Mouse (Mus musculus): ENCODE measurements around the gene Fbxw4. TPM values are rescaled to one million over a fixed set of nuclear protein-coding genes. Genes with fewer than 3 reads are reported as not detected.

The Fbxw4 gene
- polyA plus RNA-seq, 1 experiment from 2014 or later, result 3.5 TPM

GRCm38 (mm10) chr19:45577141-45577750 lies 82.9 kb downstream of the Fbxw4 start:
- peaks cover 53% of the 10 kb centered on the region for H3K4me1 ChIP-seq (replicated peaks)
- peaks cover 19% of the 10 kb centered on the region; the same call in 1 of the 2 replicates for H3K36me3 ChIP-seq
- H3K9me3 ChIP-seq (replicated peaks), result no peaks in the 10 kb centered on the region
- no peak overlapping the region for H3K4me2 ChIP-seq
- no peak overlapping the region for H3K9ac ChIP-seq
- ATAC-seq (replicated peaks; ENCODE audit: insufficient number of reproducible peaks, insufficient read depth, low FRiP score, low read depth), result no peak
- H3K27ac ChIP-seq, result peak overlapping the region; percentile 34; the same call in 1 of the 2 replicates
- no peaks in the 10 kb centered on the region for H3K27me3 ChIP-seq
- WGBS, result 71% methylated on average over 14 of the region's 14 CpGs
- no peak overlapping the region for H3K4me3 ChIP-seq

DNA sequence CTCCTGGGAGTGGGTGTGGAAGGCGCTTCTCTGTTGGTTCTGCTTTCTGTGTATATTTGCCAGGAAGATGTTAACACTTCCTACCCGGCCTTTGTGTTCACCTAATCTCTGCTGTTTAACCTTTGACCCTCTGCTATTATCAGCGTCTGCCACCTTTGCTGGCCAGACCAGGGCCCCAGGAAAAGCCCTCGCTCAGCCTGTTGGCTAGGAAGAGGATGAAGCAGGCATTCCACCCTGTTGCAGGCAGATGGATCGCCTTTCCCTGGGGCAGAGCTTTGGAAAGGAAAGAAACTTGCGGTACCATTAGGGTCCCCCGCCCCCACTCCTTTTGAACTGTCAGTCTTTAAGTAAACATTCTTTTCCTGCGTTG lies 84.5 kb downstream of the Fbxw4 start:
- no peak overlapping the region; the same call in 1 of the 2 replicates for H3K9ac ChIP-seq
- peaks cover 53% of the 10 kb centered on the region for H3K4me1 ChIP-seq (replicated peaks)
- no peak overlapping the region for H3K4me3 ChIP-seq
- peaks cover 15% of the 10 kb centered on the region; the same call in 1 of the 2 replicates for H3K36me3 ChIP-seq
- 20% methylated on average over 8 of the region's 8 CpGs for WGBS
- H3K9me3 ChIP-seq (replicated peaks), result no peaks in the 10 kb centered on the region
- peak overlapping the region; percentile 21 for H3K4me2 ChIP-seq
- H3K27ac ChIP-seq, result peak overlapping the region; percentile 40
- no peaks in the 10 kb centered on the region for H3K27me3 ChIP-seq
- no peak for ATAC-seq (replicated peaks; ENCODE audit: insufficient number of reproducible peaks, insufficient read depth, low FRiP score, low read depth)

DNA sequence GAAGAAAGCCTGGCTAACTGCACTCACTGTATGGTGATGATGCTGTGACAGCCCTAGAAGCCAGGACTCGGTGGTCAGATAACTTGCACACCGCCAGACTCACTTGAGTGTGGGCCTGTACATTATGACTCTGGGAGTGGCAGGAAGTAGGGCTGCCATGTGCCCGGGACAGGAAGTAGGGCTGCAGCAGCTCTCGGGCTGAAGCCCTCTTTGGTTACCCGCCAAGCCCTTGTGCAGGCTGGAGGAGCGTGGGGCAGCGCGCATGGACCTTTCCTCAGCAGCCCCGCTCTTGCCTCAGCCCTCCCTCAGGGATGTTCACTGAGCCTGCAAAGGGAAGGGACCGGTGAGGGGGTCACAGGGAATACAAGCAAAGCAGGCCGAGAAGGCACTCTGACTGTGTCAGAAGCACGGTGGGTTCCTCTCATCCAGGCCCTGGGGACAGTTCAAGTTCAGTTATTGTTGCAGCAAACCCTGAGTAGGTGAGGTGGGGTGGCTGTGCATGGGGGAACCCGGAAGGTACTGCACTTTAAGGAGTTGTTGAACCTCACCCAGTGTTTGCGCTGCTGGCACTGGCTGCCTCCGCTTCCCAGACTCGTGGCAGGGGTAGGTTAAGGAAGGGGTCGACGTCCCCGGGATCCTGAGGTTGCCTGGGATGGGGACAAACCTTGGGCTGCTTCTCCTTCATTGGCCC lies 85.0 kb downstream of the Fbxw4 start:
- H3K4me3 ChIP-seq, result no peak overlapping the region
- peaks cover 48% of the 10 kb centered on the region for H3K4me1 ChIP-seq (replicated peaks)
- 29% methylated on average over 19 of the region's 19 CpGs for WGBS
- H3K36me3 ChIP-seq, result peaks cover 15% of the 10 kb centered on the region; the same call in 1 of the 2 replicates
- ATAC-seq (replicated peaks; ENCODE audit: insufficient number of reproducible peaks, insufficient read depth, low FRiP score, low read depth), result no peak
- peak overlapping the region; percentile 40 for H3K27ac ChIP-seq
- H3K4me2 ChIP-seq, result peak overlapping the region; percentile 21
- no peak overlapping the region; the same call in 1 of the 2 replicates for H3K9ac ChIP-seq
- no peaks in the 10 kb centered on the region for H3K9me3 ChIP-seq (replicated peaks)
- no peaks in the 10 kb centered on the region for H3K27me3 ChIP-seq

- ATAC-seq (replicated peaks; ENCODE audit: insufficient number of reproducible peaks, insufficient read depth, low FRiP score, low read depth), result no peak
- Histone ChIP-seq H3K9me3 (replicated peaks) (no peaks in the 10 kb centered on the region), H3K36me3 (peaks cover 15% of the 10 kb centered on the region; the same call in 1 of the 2 replicates), H3K4me3 (no peak overlapping the region), H3K4me2 (no peak overlapping the region), H3K4me1 (replicated peaks) (peaks cover 41% of the 10 kb centered on the region), H3K27ac (no peak overlapping the region), H3K9ac (no peak overlapping the region), H3K27me3 (no peaks in the 10 kb centered on the region)
- 53% methylated on average over 7 of the region's 7 CpGs for WGBS
These were observed 85.7 kb downstream of the Fbxw4 start for GRCm38 (mm10) chr19:45574339-45574898.

GRCm38 (mm10) chr19:45573861-45574267 lies 86.2 kb downstream of the Fbxw4 start:
- peak; percentile 69 for ATAC-seq (replicated peaks; ENCODE audit: insufficient number of reproducible peaks, insufficient read depth, low FRiP score, low read depth)
- Histone ChIP-seq H3K36me3 (peaks cover 15% of the 10 kb centered on the region; the same call in 1 of the 2 replicates), H3K4me3 (no peak overlapping the region), H3K27ac (no peak overlapping the region), H3K9me3 (replicated peaks) (no peaks in the 10 kb centered on the region), H3K27me3 (no peaks in the 10 kb centered on the region), H3K4me1 (replicated peaks) (peaks cover 36% of the 10 kb centered on the region), H3K4me2 (no peak overlapping the region), H3K9ac (no peak overlapping the region)
- 8% methylated on average over 6 of the region's 6 CpGs for WGBS

- Histone ChIP-seq H3K27ac (no peak overlapping the region), H3K36me3 (peaks cover 8% of the 10 kb centered on the region; the same call in 1 of the 2 replicates), H3K4me1 (replicated peaks) (peaks cover 36% of the 10 kb centered on the region), H3K9me3 (replicated peaks) (no peaks in the 10 kb centered on the region), H3K4me2 (no peak overlapping the region), H3K4me3 (no peak overlapping the region), H3K9ac (no peak overlapping the region), H3K27me3 (no peaks in the 10 kb centered on the region)
- ATAC-seq (replicated peaks; ENCODE audit: insufficient number of reproducible peaks, insufficient read depth, low FRiP score, low read depth), result no peak
- 72% methylated on average over 6 of the region's 6 CpGs for WGBS
These were observed 87.1 kb downstream of the Fbxw4 start for GRCm38 (mm10) chr19:45573033-45573432.

GRCm38 (mm10) chr19:45567367-45567766 lies 92.7 kb downstream of the Fbxw4 start:
- H3K4me3 ChIP-seq, result no peak overlapping the region
- no peaks in the 10 kb centered on the region for H3K36me3 ChIP-seq
- no peak overlapping the region for H3K27ac ChIP-seq
- 0 out of 2 replicates have a peak, but pooled peaks cover 6% of the 10 kb centered on the region for H3K4me1 ChIP-seq (replicated peaks)
- no peaks in the 10 kb centered on the region for H3K9me3 ChIP-seq (replicated peaks)
- H3K4me2 ChIP-seq, result no peak overlapping the region
- ATAC-seq (replicated peaks; ENCODE audit: insufficient number of reproducible peaks, insufficient read depth, low FRiP score, low read depth), result no peak
- 49% methylated on average over 14 of the region's 14 CpGs for WGBS
- H3K27me3 ChIP-seq, result no peaks in the 10 kb centered on the region
- no peak overlapping the region for H3K9ac ChIP-seq

DNA sequence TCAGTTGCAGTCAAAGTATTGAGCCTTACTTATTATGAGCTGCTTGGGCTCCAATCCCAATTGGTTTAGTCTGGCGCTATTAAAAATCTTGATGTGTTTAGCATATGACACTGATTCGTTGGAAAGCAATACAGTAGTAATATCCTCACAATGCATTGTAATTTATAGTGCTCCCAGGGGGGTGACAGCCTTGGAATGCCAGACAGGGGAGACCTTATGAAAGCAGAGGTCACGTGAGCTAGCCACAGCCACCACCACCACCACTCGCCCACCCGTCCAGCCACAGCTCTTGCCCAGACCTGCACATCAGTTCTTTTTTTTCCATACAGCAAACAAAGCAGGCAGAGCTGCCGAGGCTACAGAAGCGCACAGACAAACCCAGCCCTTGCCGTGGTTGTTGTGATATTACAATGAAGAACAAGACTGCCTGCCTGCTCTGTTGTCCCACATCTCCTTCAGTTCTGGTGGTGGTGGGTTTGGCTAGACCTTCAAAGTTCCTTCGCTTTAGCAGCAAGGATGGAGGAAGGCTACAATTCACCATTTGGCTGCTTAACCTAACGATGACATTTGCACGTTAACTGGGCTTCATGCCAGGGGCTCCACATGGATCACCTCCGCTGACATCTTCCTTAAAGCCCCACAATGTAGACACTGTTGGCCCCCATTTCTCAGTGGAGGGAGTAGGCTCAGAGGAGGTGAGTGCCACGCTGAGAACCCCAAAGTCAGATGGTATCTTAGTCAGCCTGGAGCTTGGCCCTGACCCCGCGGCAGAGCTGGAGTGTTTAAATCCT lies 94.0 kb downstream of the Fbxw4 start:
- ATAC-seq (replicated peaks; ENCODE audit: insufficient number of reproducible peaks, insufficient read depth, low FRiP score, low read depth), result no peak
- Histone ChIP-seq H3K9ac (no peak overlapping the region), H3K27ac (no peak overlapping the region), H3K4me2 (no peak overlapping the region), H3K27me3 (no peaks in the 10 kb centered on the region), H3K4me1 (replicated peaks) (0 out of 2 replicates have a peak, but pooled peaks cover 11% of the 10 kb centered on the region), H3K4me3 (no peak overlapping the region), H3K36me3 (no peaks in the 10 kb centered on the region), H3K9me3 (replicated peaks) (no peaks in the 10 kb centered on the region)
- 59% methylated on average over 15 of the region's 15 CpGs for WGBS

- H3K27ac ChIP-seq, result peak within 1 kb of the TSS; percentile 71
- peak within 1 kb of the TSS; percentile 97 for H3K4me2 ChIP-seq
- ATAC-seq (replicated peaks; ENCODE audit: insufficient number of reproducible peaks, insufficient read depth, low FRiP score, low read depth), result peak; percentile 83
- H3K9me3 ChIP-seq (replicated peaks), result no peaks in the 10 kb centered on the region
- H3K9ac ChIP-seq, result peak within 1 kb of the TSS; percentile 88
- WGBS, result under 1% methylated on average over 35 of the region's 35 CpGs
- peak within 1 kb of the TSS; percentile 90 for H3K4me3 ChIP-seq
- peaks cover 7% of the 10 kb centered on the region; the same call in 1 of the 2 replicates for H3K36me3 ChIP-seq
- no peaks in the 10 kb centered on the region for H3K27me3 ChIP-seq
- peaks cover 17% of the 10 kb centered on the region for H3K4me1 ChIP-seq (replicated peaks)
These were observed 99.8 kb downstream of the Fbxw4 start, which contains the start of the genes Poll and Gm17018 for GRCm38 (mm10) chr19:45560153-45560890. Gene Poll (minus strand): TSS chr19:45560531. Gene Gm17018 (plus strand): TSS chr19:45560615.

- 92% methylated on average over 11 of the region's 11 CpGs for WGBS
- no peaks in the 10 kb centered on the region for H3K27me3 ChIP-seq
- no peak overlapping the region for H3K9ac ChIP-seq
- no peak overlapping the region for H3K4me3 ChIP-seq
- H3K27ac ChIP-seq, result no peak overlapping the region
- H3K4me2 ChIP-seq, result no peak overlapping the region
- H3K9me3 ChIP-seq (replicated peaks), result no peaks in the 10 kb centered on the region
- H3K4me1 ChIP-seq (replicated peaks), result peaks cover 3% of the 10 kb centered on the region; the same call in 1 of the 2 replicates
- no peak for ATAC-seq (replicated peaks; ENCODE audit: insufficient number of reproducible peaks, insufficient read depth, low FRiP score, low read depth)
- peaks cover 31% of the 10 kb centered on the region for H3K36me3 ChIP-seq
These were observed 106.0 kb downstream of the Fbxw4 start for GRCm38 (mm10) chr19:45554136-45554535.
